Mouse (Mus musculus): ENCODE data around the gene Cd151. TPM values are rescaled to one million over a fixed set of nuclear protein-coding genes. Genes with fewer than 3 reads are reported as not detected.

Gene Cd151
- polyA plus RNA-seq, 1 experiment, result 58.4 TPM

- Histone ChIP-seq H3K4me3 (ENCODE audit: insufficient read depth, low read length) (no peak overlapping the region), H3K27ac (ENCODE audit: insufficient read depth, low read length) (no peak overlapping the region), H3K4me1 (ENCODE audit: control insufficient read depth, insufficient read depth, low read length) (peaks cover 12% of the 10 kb centered on the region; the same call in 1 of the 2 replicates)
- no peak for TF ChIP-seq POLR2A (IDR thresholded peaks at IDR 0.05; ENCODE audit: low read depth, low read length)
- no peak for TF ChIP-seq CTCF (IDR thresholded peaks at IDR 0.05; ENCODE audit: borderline replicate concordance, insufficient read depth, low read length)
Observed at GRCm38 (mm10) chr7:141469901-141470636, 2.9 kb downstream of the Cd151 start.

GRCm38 (mm10) chr7:141470637-141470944 lies 3.4 kb downstream of the Cd151 start:
- TF ChIP-seq CTCF (IDR thresholded peaks at IDR 0.05; ENCODE audit: borderline replicate concordance, insufficient read depth, low read length) (no peak), POLR2A (IDR thresholded peaks at IDR 0.05; ENCODE audit: low read depth, low read length) (no peak)
- Histone ChIP-seq H3K4me1 (ENCODE audit: control insufficient read depth, insufficient read depth, low read length) (peaks cover 9% of the 10 kb centered on the region; the same call in 1 of the 2 replicates), H3K4me3 (ENCODE audit: insufficient read depth, low read length) (no peak overlapping the region), H3K27ac (ENCODE audit: insufficient read depth, low read length) (no peak overlapping the region)

GRCm38 (mm10) chr7:141471236-141471635 lies 4.0 kb downstream of the Cd151 start:
- H3K4me1 ChIP-seq (ENCODE audit: control insufficient read depth, insufficient read depth, low read length), result peaks cover 9% of the 10 kb centered on the region; the same call in 1 of the 2 replicates
- TF ChIP-seq POLR2A (IDR thresholded peaks at IDR 0.05; ENCODE audit: low read depth, low read length), result no peak
- TF ChIP-seq CTCF (IDR thresholded peaks at IDR 0.05; ENCODE audit: borderline replicate concordance, insufficient read depth, low read length), result no peak
- H3K27ac ChIP-seq (ENCODE audit: insufficient read depth, low read length), result no peak overlapping the region
- no peak overlapping the region for H3K4me3 ChIP-seq (ENCODE audit: insufficient read depth, low read length)

- Histone ChIP-seq H3K4me3 (ENCODE audit: insufficient read depth, low read length) (no peak overlapping the region), H3K27ac (ENCODE audit: insufficient read depth, low read length) (no peak overlapping the region), H3K4me1 (ENCODE audit: control insufficient read depth, insufficient read depth, low read length) (peaks cover 3% of the 10 kb centered on the region; the same call in 1 of the 2 replicates)
- TF ChIP-seq POLR2A (IDR thresholded peaks at IDR 0.05; ENCODE audit: low read depth, low read length) (peak; percentile 15; the same call in 1 of the 2 replicates), CTCF (IDR thresholded peaks at IDR 0.05; ENCODE audit: borderline replicate concordance, insufficient read depth, low read length) (no peak)
Observed at GRCm38 (mm10) chr7:141472226-141472625, 5.0 kb downstream of the Cd151 start.

GRCm38 (mm10) chr7:141472763-141473162 lies 5.6 kb downstream of the Cd151 start:
- Histone ChIP-seq H3K4me1 (ENCODE audit: control insufficient read depth, insufficient read depth, low read length) (peaks cover 3% of the 10 kb centered on the region; the same call in 1 of the 2 replicates), H3K27ac (ENCODE audit: insufficient read depth, low read length) (no peak overlapping the region), H3K4me3 (ENCODE audit: insufficient read depth, low read length) (no peak overlapping the region)
- TF ChIP-seq POLR2A (IDR thresholded peaks at IDR 0.05; ENCODE audit: low read depth, low read length) (no peak; the same call in 1 of the 2 replicates), CTCF (IDR thresholded peaks at IDR 0.05; ENCODE audit: borderline replicate concordance, insufficient read depth, low read length) (no peak)

- Histone ChIP-seq H3K4me1 (ENCODE audit: control insufficient read depth, insufficient read depth, low read length) (peaks cover 6% of the 10 kb centered on the region), H3K27ac (ENCODE audit: insufficient read depth, low read length) (no peak overlapping the region), H3K4me3 (ENCODE audit: insufficient read depth, low read length) (peak overlapping the region; percentile 89)
- TF ChIP-seq POLR2A (IDR thresholded peaks at IDR 0.05; ENCODE audit: low read depth, low read length) (no peak), CTCF (IDR thresholded peaks at IDR 0.05; ENCODE audit: borderline replicate concordance, insufficient read depth, low read length) (no peak)
Observed at GRCm38 (mm10) chr7:141474160-141474559, 7.0 kb downstream of the Cd151 start.

- TF ChIP-seq CTCF (IDR thresholded peaks at IDR 0.05; ENCODE audit: borderline replicate concordance, insufficient read depth, low read length) (no peak), POLR2A (IDR thresholded peaks at IDR 0.05; ENCODE audit: low read depth, low read length) (peak; percentile 82)
- Histone ChIP-seq H3K27ac (ENCODE audit: insufficient read depth, low read length) (peak within 1 kb of the TSS; percentile 98), H3K4me1 (ENCODE audit: control insufficient read depth, insufficient read depth, low read length) (peaks cover 6% of the 10 kb centered on the region), H3K4me3 (ENCODE audit: insufficient read depth, low read length) (peak within 1 kb of the TSS; percentile 89)
Observed at GRCm38 (mm10) chr7:141475011-141475804, 8.0 kb downstream of the Cd151 start, which contains the start of the genes Polr2l and Tspan4. TSS of gene Polr2l (minus strand) at chr7:141475132. TSS of gene Tspan4 (plus strand) at chr7:141475240.

- no peak for TF ChIP-seq CTCF (IDR thresholded peaks at IDR 0.05; ENCODE audit: borderline replicate concordance, insufficient read depth, low read length)
- peak; percentile 20; the same call in 1 of the 2 replicates for TF ChIP-seq POLR2A (IDR thresholded peaks at IDR 0.05; ENCODE audit: low read depth, low read length)
- H3K4me1 ChIP-seq (ENCODE audit: control insufficient read depth, insufficient read depth, low read length), result peaks cover 6% of the 10 kb centered on the region
- H3K4me3 ChIP-seq (ENCODE audit: insufficient read depth, low read length), result peak overlapping the region; percentile 89
- peak overlapping the region; percentile 98 for H3K27ac ChIP-seq (ENCODE audit: insufficient read depth, low read length)
Observed at GRCm38 (mm10) chr7:141475805-141476158, 8.6 kb downstream of the Cd151 start.

GRCm38 (mm10) chr7:141476226-141476980 lies 9.2 kb downstream of the Cd151 start:
- H3K27ac ChIP-seq (ENCODE audit: insufficient read depth, low read length), result peak overlapping the region; percentile 98
- TF ChIP-seq POLR2A (IDR thresholded peaks at IDR 0.05; ENCODE audit: low read depth, low read length) (peak; percentile 38), CTCF (IDR thresholded peaks at IDR 0.05; ENCODE audit: borderline replicate concordance, insufficient read depth, low read length) (no peak)
- H3K4me1 ChIP-seq (ENCODE audit: control insufficient read depth, insufficient read depth, low read length), result peaks cover 6% of the 10 kb centered on the region
- peak overlapping the region; percentile 89 for H3K4me3 ChIP-seq (ENCODE audit: insufficient read depth, low read length)
